Mouse (Mus musculus) lung, embryonic 16.5 days (tissue): ENCODE data around the gene Phlpp2. TPM values are rescaled to one million over a fixed set of nuclear protein-coding genes. Genes with fewer than 3 reads are reported as not detected.

Experiments used
- ATAC-seq: fragments of 200-750 bp; cut with Nextera tagmentation; 2 replicates; pipeline ENCODE4 v1.8.0; 2017; ENCODE audit warnings: low read depth, mild to moderate bottlenecking, moderate library complexity
- H3K27ac ChIP-seq: fragments of 300-500 bp; sonication (generic); 2 replicates; pipeline ENCODE4 v1.5.1; 2014; ENCODE audit warnings: mild to moderate bottlenecking, control low read depth, low read length
- H3K27me3 ChIP-seq: fragments of 300-500 bp; sonication (generic); 2 replicates; pipeline ENCODE4 v1.6.1; 2014; ENCODE audit warnings: low read depth, low read length, mixed read lengths; ENCODE audit not compliant: control insufficient read depth, insufficient read depth
- H3K36me3 ChIP-seq: fragments of 300-500 bp; sonication (generic); 2 replicates; pipeline ENCODE4 v1.6.1; 2014; ENCODE audit warnings: low read length; ENCODE audit not compliant: control insufficient read depth, insufficient read depth
- H3K4me1 ChIP-seq: fragments of 300-500 bp; sonication (generic); replicated peaks from 2 replicates; pipeline ENCODE4 v1.6.1; 2014; ENCODE audit warnings: low read length, mixed read lengths; ENCODE audit not compliant: control insufficient read depth, insufficient read depth
- H3K4me2 ChIP-seq: fragments of 300-500 bp; sonication (generic); 2 replicates; pipeline ENCODE4 v1.6.1; 2014; ENCODE audit warnings: low read depth, low read length, control low read depth
- H3K4me3 ChIP-seq: fragments of 300-500 bp; sonication (generic); 2 replicates; pipeline ENCODE4 v1.5.1; 2014; ENCODE audit warnings: mild to moderate bottlenecking, low read length, control low read depth
- H3K9ac ChIP-seq: fragments of 300-500 bp; sonication (generic); 2 replicates; pipeline ENCODE4 v1.6.1; 2014; ENCODE audit warnings: low read length, control low read depth
- H3K9me3 ChIP-seq: fragments of 300-500 bp; sonication (generic); 2 replicates; pipeline ENCODE4 v1.6.1; 2016; ENCODE audit warnings: low read length; ENCODE audit not compliant: control insufficient read depth
- WGBS: fragments of 180-500 bp; shearing (Covaris S2); extraction: QIAGEN DNeasy Blood & Tissue Kit; methylation state at CpG from one replicate; pipeline ENCODE4 v1.1.7; 2014; 5-methylcytosine and 5-hydroxymethylcytosine counted together
- polyA plus RNA-seq: library from polyadenylated mRNA; unstranded; fragments of >200 nt; fragmentation: Nextera tagmentation; extraction: Ambion mirVana; gene quantifications from 2 replicates; pipeline ENCODE4 v1.2.1, GENCODE M21; 2015

The Phlpp2 gene
- polyA plus RNA-seq, 1 experiment from 2014 or later = 2.2 TPM

GRCm38 (mm10) chr8:109989151-109989550 lies 120.8 kb downstream of the Phlpp2 start:
- Histone ChIP-seq H3K27ac (no peak overlapping the region), H3K4me1 (no peaks in the 10 kb centered on the region), H3K4me2 (no peak overlapping the region), H3K27me3 (no peaks in the 10 kb centered on the region), H3K9me3 (no peaks in the 10 kb centered on the region), H3K4me3 (no peak overlapping the region), H3K36me3 (no peaks in the 10 kb centered on the region), H3K9ac (no peak overlapping the region)
- WGBS = 83% methylated on average over 8 of the region's 8 CpGs
- no peak for ATAC-seq

GRCm38 (mm10) chr8:109990224-109990623 lies 121.9 kb downstream of the Phlpp2 start, which contains the start of gene Tat:
Gene Tat (plus strand): TSS chr8:109990437.
- H3K27ac ChIP-seq = no peak within 1 kb of the TSS
- ATAC-seq = no peak
- 61% methylated on average over 8 of the region's 8 CpGs for WGBS
- no peak within 1 kb of the TSS for H3K4me2 ChIP-seq
- H3K4me3 ChIP-seq = no peak within 1 kb of the TSS
- no peaks in the 10 kb centered on the region for H3K27me3 ChIP-seq
- H3K9me3 ChIP-seq = no peaks in the 10 kb centered on the region
- no peaks in the 10 kb centered on the region for H3K4me1 ChIP-seq
- no peaks in the 10 kb centered on the region for H3K36me3 ChIP-seq
- H3K9ac ChIP-seq = no peak within 1 kb of the TSS

DNA sequence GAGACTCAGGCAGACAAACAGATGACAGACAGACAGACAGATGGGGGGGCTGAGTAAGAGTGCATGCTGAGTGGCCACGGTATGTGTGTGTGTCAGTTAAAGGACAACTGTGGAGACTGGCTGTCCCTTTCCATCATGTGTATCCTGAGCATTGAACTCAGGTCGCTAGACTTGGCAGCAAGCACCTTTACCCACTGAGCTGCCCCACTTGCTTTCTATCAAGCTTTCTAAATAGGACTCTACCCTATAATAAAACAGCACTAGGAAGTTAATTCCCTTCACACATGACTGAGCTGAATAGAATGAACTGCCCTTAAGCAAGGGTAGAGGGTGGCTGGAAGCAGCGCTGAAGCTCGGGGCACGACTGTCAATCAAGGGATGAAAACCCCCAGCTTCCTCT lies 123.8 kb downstream of the Phlpp2 start:
- no peaks in the 10 kb centered on the region for H3K36me3 ChIP-seq
- H3K27ac ChIP-seq = no peak overlapping the region
- H3K4me1 ChIP-seq = no peaks in the 10 kb centered on the region
- WGBS = 83% methylated on average over 5 of the region's 5 CpGs
- no peaks in the 10 kb centered on the region for H3K9me3 ChIP-seq
- H3K4me2 ChIP-seq = no peak overlapping the region
- no peak for ATAC-seq
- no peak overlapping the region for H3K9ac ChIP-seq
- H3K27me3 ChIP-seq = no peaks in the 10 kb centered on the region
- H3K4me3 ChIP-seq = no peak overlapping the region

GRCm38 (mm10) chr8:109992951-109993350 lies 124.6 kb downstream of the Phlpp2 start:
- no peaks in the 10 kb centered on the region for H3K27me3 ChIP-seq
- no peak overlapping the region for H3K4me3 ChIP-seq
- WGBS = 61% methylated on average over 1 of the region's 1 CpGs
- H3K4me1 ChIP-seq = no peaks in the 10 kb centered on the region
- H3K9me3 ChIP-seq = no peaks in the 10 kb centered on the region
- no peak for ATAC-seq
- no peak overlapping the region for H3K9ac ChIP-seq
- H3K27ac ChIP-seq = no peak overlapping the region
- no peaks in the 10 kb centered on the region for H3K36me3 ChIP-seq
- H3K4me2 ChIP-seq = no peak overlapping the region

Other genes starting within 250 kb of the Phlpp2 start
- 144 and 145 TPM in 2 replicates for gene Ist1, start 175.3 kb upstream of the Phlpp2 start, polyA plus RNA-seq
- 20.1 and 22.4 TPM in 2 replicates for gene Zfp821, start 163.0 kb upstream of the Phlpp2 start, polyA plus RNA-seq
- gene Atxn1l, start 130.8 kb upstream of the Phlpp2 start, polyA plus RNA-seq = 7.6 and 7.7 TPM in 2 replicates
- 41.8 and 46.6 TPM in 2 replicates for gene Ap1g1, start 90.0 kb upstream of the Phlpp2 start, polyA plus RNA-seq
- 7.4 and 9.2 TPM in 2 replicates for gene Marveld3, start 93.7 kb downstream of the Phlpp2 start, polyA plus RNA-seq
- 0.16 TPM in 1 of 2 replicates, not detected in the other for gene Tat, start 121.9 kb downstream of the Phlpp2 start, polyA plus RNA-seq
- gene Chst4, start 171.2 kb downstream of the Phlpp2 start, polyA plus RNA-seq = 0.18 and 0.28 TPM in 2 replicates
- 6.7 and 7.3 TPM in 2 replicates for gene Zfp612, start 211.2 kb downstream of the Phlpp2 start, polyA plus RNA-seq
- not detected in 2 replicates for gene Gm21964, start 232.7 kb downstream of the Phlpp2 start, polyA plus RNA-seq
- gene Gm17720, start 234.2 kb downstream of the Phlpp2 start, polyA plus RNA-seq = not detected in 2 replicates